Mouse (Mus musculus) frontal cortex, adult (tissue): ENCODE measurements around the gene Nfkb2.

ENCODE experiments used
- ATAC-seq: cut with Nextera tagmentation; 2 replicates; pipeline ENCODE4 v1.9.2; 2017; ENCODE audit warnings: mild to moderate bottlenecking, moderate library complexity, mixed read lengths; ENCODE audit not compliant: low TSS enrichment

The Nfkb2 gene

DNA sequence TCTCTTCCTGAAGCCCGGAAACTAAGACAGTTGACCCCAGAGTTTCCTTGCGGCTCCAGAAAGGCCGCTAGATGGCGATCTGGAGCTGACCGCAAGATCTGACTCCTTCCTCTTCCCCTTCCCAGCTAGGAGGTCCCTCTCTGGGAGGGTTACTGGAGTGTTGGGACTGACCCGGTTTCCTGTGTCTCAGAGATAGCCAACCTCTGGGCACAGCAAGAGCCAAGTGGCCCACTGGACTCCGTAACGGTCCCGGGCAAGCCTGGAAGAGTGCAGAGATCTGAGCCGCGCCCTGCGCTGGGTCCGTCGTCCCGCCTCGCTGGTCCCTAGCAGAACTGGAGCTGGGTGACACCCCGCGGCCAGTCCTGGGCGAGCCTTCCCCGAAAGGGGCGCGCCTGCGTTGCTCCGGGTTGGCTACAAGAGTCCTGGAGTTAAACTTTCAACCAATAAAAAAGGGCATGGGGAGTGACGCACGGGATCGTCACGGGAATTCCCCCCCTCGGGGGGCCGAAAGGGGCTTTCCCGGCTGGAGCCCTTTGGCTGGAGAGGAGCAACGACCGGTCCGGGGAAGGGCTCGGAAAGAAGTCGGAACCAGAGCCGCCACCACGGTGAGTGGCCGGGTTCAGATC is at the start of gene Nfkb2:
Gene Nfkb2 (plus strand): TSS at position 105 of the 626 bp plus-strand sequence.
- ATAC-seq: peak; percentile 53; the same call in 1 of the 2 replicates

DNA sequence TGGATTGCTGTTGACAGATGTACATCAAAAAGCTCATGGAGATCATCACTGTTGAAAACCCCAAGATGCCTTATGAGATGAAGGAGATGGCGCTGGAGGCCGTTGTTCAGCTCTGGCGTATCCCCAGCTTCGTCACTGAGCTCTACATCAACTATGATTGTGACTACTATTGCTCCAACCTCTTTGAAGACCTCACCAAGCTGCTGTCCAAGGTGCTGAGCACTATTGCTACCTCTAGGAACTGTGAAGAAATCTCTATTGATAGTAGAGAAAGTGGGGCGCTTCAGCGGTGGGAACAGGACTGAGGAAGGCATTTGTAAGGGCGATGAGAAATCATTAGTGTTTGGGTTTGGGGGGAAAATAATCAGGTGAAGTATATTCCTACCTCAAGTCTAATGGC is 39.4 kb upstream of the Nfkb2 start:
- ATAC-seq: no peak

DNA sequence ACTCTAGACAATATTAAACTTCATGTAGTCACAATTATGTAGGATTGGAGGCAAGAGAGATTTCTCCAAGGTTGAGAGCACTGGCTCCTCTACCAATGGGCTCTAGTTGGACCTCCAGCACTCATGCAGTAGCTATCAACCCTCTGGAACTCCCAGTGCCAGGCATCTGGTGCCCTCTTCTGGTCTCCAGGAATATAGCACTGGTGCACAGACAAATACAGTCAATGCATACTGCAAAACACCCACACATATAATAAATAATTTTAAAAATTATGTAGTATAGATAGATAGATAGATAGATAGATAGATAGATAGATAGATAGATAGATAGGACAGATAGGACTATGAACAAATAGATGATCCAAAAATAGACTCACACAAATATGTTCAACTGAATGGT is 28.8 kb upstream of the Nfkb2 start:
- no peak for ATAC-seq

DNA sequence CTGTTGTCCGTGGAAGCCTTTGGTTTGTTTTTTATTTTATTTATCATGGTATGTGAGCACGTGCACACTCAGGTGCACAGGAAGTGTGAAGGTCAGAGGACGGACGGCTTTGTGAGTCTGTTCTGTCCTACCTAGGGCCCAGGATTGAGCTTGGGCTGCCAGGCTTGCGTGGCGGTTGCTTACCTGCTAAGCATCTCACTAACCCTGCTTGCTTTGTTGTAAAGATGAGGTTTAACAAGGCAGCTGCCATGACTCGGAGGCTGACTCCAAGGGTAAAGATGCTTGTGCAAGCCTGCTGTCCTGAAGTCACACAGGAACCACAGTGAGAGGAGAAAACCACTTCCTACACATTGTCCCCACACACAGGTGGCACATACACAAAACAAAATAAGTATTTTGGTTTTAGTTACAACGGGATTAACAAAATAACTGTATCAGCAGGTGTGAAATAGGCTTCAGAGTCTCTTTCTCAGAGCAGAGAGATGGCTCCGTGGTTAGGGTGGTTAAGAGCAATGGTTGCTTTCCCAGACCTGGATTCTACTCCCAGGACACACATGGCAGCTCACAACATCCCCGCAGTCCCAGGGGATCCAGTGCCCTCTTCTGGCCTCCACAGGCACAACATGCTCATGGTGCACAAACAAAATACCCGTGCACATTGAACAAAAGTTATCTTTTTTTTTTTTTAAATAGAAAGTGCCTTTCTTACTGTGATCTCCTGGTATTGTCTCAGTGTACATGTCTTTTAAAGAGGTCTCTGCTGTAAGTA is 21.9 kb upstream of the Nfkb2 start:
- no peak for ATAC-seq

DNA sequence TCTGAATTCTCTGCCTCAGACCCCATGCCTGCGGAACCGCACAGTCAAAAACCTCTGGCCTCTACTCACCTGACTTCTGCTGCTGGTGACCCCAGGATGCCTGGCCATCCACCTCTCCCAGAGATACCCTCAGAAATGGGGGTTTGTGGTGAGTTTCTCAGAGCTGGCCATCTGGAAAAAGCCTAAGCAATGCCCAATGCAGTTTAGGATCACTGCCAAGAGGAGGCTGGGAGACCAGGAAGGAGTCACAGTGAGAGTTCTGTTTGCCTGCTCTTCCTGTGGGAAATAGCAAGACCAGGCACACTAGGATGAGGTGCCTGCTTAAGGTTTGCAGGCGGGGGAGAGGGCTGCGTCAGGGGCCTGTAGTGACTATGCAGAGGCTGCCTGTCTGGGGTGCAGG is 19.4 kb upstream of the Nfkb2 start:
- no peak for ATAC-seq

DNA sequence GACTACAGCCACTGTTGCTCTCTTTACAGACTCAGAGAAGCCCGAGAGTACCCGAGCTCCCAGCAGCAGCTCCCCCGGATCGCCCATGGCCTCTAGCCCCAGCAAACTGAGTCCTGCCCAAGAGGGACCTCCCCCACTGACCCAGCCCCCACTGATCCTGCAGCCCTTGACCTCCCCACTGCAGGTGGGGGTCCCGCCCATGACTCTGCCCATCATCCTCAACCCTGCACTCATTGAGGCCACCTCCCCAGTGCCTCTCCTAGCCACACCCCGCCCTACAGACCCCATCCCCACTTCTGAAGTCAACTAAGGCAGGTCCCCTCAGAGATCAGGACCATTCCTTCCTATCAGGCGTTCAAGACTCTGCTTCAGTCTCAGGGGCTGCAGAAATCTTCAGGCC is 18.5 kb upstream of the Nfkb2 start:
- no peak for ATAC-seq

DNA sequence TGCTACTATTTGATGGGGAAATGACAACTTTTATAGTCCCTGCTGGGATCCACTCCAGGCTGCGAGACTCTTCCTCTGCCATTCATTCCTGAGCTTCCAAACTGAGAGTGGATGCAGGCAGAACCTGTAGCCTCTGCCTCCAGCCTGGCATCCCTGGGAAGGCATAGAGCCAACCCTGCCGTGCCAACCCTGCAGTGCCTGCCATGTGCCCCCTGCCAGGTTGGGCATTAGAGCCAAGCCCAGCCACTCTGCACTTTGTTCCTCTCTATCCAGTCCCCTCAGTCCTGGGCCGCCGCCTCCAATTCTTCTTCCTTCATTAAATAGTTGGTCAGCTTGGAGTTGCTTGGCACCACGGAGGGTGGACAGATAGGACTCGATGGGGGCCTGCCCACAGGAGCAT is 18.1 kb upstream of the Nfkb2 start:
- ATAC-seq: no peak

DNA sequence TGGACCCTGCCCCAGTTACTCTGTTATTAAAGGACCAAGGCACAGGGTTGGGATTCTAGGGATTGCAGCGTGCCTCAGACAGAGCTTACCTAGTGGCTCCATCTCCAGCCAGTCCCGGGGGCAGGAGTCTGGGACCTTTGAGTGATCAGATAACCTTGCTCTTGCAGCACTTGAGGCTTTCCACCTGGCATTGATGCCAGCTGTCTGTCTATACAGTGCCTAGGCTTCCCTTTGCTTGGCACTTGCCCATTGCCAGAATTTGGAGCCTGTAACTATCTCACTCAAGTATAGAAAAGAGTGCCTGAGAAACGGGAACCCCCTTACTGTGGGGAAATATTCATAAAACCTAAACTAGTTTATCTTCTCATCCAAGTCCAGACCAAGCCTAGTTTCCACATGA is 17.2 kb upstream of the Nfkb2 start:
- ATAC-seq: no peak

DNA sequence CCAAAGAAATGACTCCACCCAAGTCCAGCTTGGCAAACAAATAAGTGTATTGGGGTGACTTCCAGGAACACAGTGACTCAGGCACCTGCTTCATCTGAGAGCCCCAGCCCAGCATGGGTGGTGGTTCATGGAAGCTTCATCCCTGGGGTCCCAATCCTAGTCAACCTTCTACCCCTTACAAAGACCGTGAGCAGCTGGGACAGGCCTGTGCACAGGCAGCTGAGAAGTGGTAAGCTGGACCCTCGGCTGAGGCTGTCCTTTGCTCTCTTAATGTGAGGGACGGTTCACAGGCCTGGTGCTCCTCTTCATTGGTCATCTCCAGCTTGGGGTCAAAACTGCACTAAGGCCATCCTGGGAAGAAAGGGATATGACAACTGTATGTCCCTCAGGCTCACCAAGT is 16.6 kb upstream of the Nfkb2 start:
- no peak for ATAC-seq

DNA sequence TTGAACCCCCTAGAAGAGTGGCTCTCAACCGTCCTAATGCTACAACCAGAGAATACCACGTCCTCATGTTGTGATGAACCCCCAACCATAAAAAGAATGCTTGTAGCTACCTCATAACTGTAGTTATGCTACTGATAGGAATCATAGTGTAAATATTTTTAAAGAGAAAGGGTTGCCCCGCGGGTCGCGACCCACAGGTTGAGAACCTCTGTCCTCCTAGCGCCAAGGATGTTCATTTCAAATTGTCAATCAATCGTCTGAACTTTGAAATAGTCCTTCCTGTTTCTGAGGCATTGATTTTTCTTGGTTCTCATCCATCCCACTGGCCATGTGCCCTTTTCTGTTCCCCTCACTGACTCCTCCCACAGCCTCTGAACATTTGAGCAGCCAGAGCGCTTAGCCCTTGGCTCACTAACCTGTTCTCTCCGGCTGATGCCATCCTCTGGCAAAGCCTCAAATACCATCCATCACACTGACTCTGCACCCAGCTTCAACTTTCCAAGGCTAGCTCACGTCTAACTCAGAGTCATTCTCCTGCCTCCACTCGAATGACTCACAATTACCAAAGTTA is 13.5 kb upstream of the Nfkb2 start:
- no peak for ATAC-seq

DNA sequence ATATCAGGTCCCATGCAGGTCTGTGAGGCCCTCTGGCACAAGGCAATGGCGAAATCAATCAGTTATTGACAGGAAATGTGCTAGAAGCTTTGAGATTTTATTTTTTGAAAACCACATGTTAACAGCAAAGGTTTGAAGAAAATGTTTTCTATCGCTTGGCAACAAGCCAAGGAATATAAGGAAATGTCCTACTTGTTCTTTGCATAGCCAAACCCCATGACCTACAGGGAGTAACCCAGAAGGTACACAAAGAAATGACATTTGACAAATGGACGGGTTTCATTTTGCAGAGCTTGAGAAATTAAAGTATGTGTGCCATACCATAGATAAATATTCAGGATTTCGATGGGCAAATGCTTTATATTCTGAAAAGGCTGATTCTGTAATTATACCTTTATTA is 7.2 kb upstream of the Nfkb2 start:
- no peak for ATAC-seq

DNA sequence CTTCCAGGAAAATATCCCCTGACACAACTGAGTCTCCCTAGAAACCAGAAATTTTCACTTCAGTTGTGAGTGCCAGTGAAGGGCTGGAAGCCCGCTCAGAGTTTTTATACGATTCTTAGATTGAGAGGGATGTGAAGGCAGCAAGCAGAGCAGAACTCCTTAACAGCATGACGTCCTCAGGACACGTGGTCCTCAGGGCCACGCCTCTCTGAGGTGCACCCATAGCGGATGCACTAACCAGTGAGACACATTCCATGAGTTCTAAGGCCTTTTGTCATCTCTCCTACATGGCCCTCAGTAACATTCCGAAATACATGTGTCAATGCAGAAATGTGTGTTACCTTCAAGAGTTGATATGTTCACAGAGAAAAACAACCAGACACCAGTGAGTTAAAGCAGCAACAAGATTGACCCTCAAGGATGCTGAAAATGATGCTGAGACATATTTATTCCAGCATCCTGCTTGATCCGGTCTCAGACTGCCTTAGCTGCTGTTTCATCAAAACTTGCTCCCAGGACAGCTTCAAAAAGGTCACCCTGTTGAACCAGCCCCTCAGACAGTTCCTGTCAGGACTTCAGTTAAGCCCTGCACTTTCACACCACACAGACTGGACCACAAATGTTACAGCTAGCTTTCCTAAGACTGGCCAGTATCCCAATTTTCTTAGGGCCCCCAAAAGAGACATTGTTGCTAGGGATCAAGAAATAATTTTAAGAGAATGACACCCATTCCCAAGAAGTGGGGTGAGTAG is 3.6 kb upstream of the Nfkb2 start:
- ATAC-seq: no peak

DNA sequence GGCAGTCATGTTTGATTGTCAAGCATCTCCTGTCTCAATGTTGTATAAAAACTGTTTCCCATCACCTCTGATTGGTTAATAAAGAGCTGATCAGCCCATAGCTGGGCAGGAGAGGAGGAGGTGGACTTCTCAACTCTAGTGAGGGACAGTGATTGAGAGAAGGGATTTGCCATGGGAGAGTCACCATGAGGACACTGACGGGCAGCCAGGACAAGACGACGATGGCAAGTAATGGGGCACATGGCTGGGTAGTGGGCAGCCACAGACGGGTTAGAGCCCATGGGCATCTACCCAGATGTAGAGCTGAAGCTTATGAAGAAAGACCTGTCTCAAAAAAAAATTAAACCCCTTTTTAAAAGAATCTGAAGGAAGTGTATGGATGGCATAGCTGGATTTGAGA is 1.6 kb upstream of the Nfkb2 start:
- ATAC-seq: no peak

DNA sequence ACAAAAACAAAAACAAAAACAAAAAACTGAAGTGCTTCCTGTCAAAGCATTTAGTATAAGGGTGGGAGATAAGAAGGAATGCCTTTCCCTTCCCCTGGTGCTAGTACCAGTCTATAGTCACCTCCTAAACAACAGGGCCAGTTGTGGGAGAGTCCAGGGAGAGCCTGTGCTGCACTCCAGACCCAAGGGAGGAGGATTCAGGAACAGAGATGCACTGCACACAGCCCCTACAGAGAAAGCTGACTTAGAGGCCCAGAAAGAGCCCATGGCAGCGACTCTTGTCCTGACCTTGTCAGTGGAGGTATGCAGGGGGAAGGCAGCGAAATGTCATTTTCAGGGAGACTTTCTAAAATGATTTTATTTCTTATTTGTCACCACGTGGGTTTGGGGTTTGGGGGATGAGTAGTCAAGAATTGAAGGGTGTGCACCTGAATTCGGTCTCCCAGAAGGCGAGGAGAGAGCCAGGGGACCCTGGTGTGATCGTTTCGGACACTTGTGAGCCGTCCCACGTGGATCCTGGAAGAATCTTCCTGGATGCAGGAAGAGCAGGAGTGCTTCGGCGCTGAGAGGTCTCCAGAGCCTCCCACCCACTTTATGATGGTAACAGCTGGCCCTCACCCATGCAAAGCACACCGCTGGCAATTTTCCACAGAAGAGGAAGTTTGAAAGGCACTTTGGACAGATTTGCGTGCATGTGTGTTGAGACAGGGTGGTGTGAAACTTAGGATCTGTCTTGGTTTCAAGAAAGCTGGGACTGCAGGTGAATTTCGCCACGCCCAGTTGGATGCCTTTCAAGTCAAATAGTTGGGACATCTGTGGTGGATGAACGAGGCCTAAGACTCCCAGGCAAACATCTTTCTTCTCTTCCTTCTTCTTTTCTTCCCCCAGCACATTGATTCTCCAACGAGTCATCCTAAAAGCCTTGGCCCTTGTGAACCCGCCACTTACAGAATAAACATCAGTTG is 587 bp upstream of the Nfkb2 start:
- ATAC-seq: no peak

DNA sequence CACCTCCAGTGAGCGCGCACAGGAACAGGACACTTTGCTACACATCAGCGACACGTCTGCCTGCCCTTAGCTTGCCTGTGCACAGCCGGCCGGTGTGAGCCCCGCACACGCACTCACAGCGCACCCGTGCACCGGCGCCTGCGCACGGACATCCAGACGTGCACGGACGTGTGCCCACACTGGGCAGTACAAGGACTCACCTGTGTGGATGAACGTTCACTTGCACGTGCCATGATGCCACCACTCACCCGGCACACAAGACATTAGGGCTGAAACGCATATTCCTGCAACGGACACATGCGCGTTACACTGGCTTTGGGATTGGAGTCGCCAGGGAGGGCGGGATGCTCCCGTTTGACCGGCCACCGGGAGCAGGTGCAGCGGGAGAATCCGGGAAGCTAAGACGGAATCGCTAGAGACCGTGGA is 801 bp downstream of the Nfkb2 start:
- ATAC-seq: 0 out of 2 replicates have a peak, but pooled peaks have one; percentile 4

DNA sequence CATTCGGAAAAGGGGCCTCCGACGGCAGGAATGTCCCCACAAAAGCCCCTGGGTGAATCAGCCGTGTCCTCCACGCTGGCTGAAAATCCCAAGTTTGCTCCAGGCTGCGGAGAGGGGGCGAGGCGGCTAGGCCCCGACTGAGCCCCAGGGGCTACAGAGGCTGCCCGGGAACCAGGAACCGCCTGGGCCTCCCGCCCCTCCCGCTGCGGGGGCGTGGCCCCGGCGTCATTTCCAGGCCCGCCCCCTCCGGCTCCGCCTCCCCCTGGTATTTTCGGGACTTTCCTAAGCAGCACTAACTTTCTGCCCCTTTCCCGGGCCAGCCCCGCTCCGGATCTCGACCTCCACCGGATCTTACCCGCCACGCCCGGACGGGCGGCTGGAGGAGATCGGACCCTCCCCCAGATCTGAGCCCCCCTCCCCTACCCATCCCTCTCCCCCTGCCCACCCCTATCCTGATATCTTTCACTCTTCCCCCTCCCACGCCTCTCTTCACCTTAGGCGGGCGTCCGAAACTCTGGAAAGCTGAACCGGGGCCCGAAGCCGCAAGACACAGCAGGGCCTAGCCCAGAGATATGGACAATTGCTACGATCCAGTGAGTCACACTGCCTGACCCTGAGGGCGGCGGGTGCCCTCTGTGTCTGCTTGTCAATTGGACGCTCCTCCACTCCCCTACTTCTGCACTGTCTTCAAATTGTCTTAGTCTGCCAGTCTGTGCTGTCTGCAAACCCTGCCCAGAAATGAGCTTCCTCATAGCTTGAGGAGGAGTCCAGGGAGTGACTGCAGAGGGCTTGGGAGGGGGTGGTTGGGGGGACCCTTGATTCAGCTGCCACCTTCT is 1.5 kb downstream of the Nfkb2 start:
- ATAC-seq: 0 out of 2 replicates have a peak, but pooled peaks have one; percentile 3

DNA sequence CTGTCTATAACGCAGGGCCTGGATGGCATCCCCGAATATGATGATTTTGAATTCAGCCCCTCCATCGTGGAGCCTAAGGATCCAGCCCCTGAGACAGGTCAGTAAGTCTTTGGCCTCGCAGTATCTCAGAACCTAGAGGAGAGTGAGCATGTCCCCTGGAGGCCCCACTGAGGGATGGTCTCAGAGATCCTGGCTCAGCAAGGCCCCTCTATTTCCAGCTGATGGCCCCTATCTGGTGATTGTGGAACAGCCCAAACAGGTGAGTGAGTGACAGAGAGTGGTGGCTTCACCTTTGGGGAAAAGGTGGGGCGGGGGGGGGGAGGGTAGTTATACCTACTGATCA is 2.1 kb downstream of the Nfkb2 start:
- ATAC-seq: no peak

DNA sequence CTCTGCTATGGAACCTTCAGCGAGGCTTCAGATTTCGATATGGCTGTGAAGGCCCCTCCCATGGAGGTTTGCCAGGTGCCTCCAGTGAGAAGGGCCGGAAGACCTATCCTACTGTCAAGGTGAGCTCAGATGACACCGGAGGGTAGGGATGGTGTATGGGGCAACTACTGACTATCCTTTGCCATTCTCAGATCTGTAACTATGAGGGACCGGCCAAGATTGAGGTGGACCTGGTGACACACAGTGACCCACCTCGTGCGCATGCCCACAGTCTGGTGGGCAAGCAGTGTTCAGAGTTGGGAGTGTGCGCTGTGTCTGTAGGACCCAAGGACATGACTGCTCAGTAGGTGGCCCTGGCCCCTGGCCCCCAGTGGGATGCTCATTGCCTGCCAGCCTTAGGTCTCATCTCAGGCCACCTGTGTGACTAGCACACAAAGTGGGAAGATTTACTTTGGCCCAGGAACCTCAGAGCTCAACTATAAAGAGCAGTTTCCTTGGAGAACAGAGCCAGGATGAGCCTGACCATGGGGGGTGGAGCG is 2.7 kb downstream of the Nfkb2 start:
- no peak for ATAC-seq

DNA sequence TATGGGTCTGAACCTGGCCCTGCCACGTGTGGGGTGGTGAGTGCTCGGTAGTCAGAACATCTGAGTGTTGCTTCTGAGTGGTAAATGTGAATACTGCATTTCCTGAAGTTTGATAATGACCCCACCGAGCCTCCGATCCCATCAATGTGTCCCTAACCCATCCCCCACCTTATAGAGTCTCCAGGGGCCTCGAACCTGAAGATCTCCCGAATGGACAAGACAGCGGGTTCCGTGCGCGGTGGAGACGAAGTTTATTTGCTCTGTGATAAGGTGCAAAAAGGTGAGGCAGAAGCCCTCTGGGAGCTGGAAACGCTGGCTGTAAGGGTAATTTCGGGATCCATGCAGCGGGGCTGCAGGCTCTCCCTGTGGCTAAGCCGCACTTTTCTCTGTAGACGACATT is 3.7 kb downstream of the Nfkb2 start:
- ATAC-seq: no peak

DNA sequence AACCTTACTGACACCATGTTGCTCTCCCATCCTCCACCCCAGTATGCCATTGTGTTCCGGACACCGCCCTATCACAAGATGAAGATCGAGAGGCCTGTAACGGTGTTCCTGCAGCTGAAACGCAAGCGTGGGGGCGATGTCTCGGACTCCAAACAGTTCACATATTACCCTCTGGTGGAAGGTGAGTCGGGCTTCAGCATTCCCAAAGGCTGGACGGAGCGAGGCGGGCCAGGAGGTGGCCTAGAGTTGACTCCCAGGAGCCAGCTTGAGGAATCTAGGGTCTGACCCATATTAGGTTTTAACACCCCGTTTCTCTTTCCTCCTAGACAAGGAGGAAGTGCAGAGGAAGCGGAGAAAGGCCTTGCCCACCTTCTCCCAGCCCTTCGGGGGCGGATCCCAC is 4.2 kb downstream of the Nfkb2 start:
- no peak for ATAC-seq
